Mouse (Mus musculus) ES-E14 (cell line): ENCODE results near the gene Itga6.

ENCODE experiments used
- CHD2 ChIP-seq: IDR thresholded peaks from 2 replicates; pipeline ENCODE4 v1.6.1; 2014; ENCODE audit warnings: mild to moderate bottlenecking, low read depth, low read length, inconsistent platforms
- HCFC1 ChIP-seq: IDR thresholded peaks from 2 replicates; pipeline ENCODE4 v1.6.1; 2012; ENCODE audit warnings: low read length, inconsistent platforms, borderline replicate concordance; ENCODE audit not compliant: insufficient read depth
- ZC3H11A ChIP-seq: IDR thresholded peaks from 2 replicates; pipeline ENCODE4 v1.6.1; 2012; ENCODE audit warnings: low read depth, mild to moderate bottlenecking, inconsistent platforms, low read length, borderline replicate concordance
- ZNF384 ChIP-seq: IDR thresholded peaks from 2 replicates; pipeline ENCODE4 v1.6.1; 2012; ENCODE audit warnings: low read depth, low read length, inconsistent platforms

GRCm38 (mm10) chr2:71780016-71780415, 34.6 kb downstream of the Itga6 start:
- no peak for TF ChIP-seq HCFC1
- TF ChIP-seq CHD2: no peak
- TF ChIP-seq ZNF384: no peak
- no peak for TF ChIP-seq ZC3H11A
